Mouse (Mus musculus): Measurements from ENCODE around the gene Psmd1.
"Not testable (repeated sequence)": the region's sequence is repeated elsewhere in the genome, so short reads cannot be mapped to it uniquely, and the experiment has no call there.

The Psmd1 gene

GRCm38 (mm10) chr1:86064271-86064991 is at the start of gene Psmd1:
Gene Psmd1, plus strand, starts transcription at chr1:86064387.
- DNase-seq: peak; percentile 90

GRCm38 (mm10) chr1:86015758-86016157 is 48.4 kb upstream of the Psmd1 start:
- not testable (repeated sequence) for DNase-seq

GRCm38 (mm10) chr1:86016516-86016915 is 47.7 kb upstream of the Psmd1 start, which contains the start of gene Spata3:
Gene Spata3, plus strand, starts transcription at chr1:86016816.
- no peak for DNase-seq

- DNase-seq: peak; percentile 17
Observed at GRCm38 (mm10) chr1:86018235-86019055, 45.7 kb upstream of the Psmd1 start.

GRCm38 (mm10) chr1:86021365-86021989 is 42.7 kb upstream of the Psmd1 start:
- DNase-seq: no peak

GRCm38 (mm10) chr1:86032273-86032987 is 31.8 kb upstream of the Psmd1 start:
- no peak for DNase-seq

GRCm38 (mm10) chr1:86038191-86038951 is 25.8 kb upstream of the Psmd1 start:
- no peak for DNase-seq

GRCm38 (mm10) chr1:86040131-86040530 is 24.1 kb upstream of the Psmd1 start:
- no peak for DNase-seq

- DNase-seq: no peak
Observed at GRCm38 (mm10) chr1:86040817-86041216, 23.4 kb upstream of the Psmd1 start.

- DNase-seq: no peak
Observed at GRCm38 (mm10) chr1:86045056-86045455, 19.1 kb upstream of the Psmd1 start.

GRCm38 (mm10) chr1:86045848-86046805 is 18.1 kb upstream of the Psmd1 start, which contains the start of gene 2810459M11Rik:
Gene 2810459M11Rik, plus strand, starts transcription at chr1:86045863.
- no peak for DNase-seq

- DNase-seq: no peak
Observed at GRCm38 (mm10) chr1:86046833-86047563, 17.2 kb upstream of the Psmd1 start.

GRCm38 (mm10) chr1:86048231-86048630 is 16.0 kb upstream of the Psmd1 start:
- no peak for DNase-seq

GRCm38 (mm10) chr1:86048744-86049143 is 15.4 kb upstream of the Psmd1 start:
- DNase-seq: no peak

- DNase-seq: no peak
Observed at GRCm38 (mm10) chr1:86053198-86053921, 10.8 kb upstream of the Psmd1 start.

GRCm38 (mm10) chr1:86054943-86055342 is 9.2 kb upstream of the Psmd1 start:
- no peak for DNase-seq

- DNase-seq: peak; percentile 50
Observed at GRCm38 (mm10) chr1:86056284-86056683, 7.9 kb upstream of the Psmd1 start.

- peak; percentile 94 for DNase-seq
Observed at GRCm38 (mm10) chr1:86058856-86059769, 5.1 kb upstream of the Psmd1 start.
